Mouse (Mus musculus) heart, adult 9 months (tissue): ENCODE measurements around the gene Col4a2.
A peak's percentile ranks its signal among the peaks of the same experiment; 100 is the strongest.

Experiments
- DNase-seq, 2 experiments: peaks; one replicate each; pipeline ENCODE4 v3.0.0; 2022; ENCODE audit warnings: low spot score in 2 of 2

Gene Col4a2

DNA sequence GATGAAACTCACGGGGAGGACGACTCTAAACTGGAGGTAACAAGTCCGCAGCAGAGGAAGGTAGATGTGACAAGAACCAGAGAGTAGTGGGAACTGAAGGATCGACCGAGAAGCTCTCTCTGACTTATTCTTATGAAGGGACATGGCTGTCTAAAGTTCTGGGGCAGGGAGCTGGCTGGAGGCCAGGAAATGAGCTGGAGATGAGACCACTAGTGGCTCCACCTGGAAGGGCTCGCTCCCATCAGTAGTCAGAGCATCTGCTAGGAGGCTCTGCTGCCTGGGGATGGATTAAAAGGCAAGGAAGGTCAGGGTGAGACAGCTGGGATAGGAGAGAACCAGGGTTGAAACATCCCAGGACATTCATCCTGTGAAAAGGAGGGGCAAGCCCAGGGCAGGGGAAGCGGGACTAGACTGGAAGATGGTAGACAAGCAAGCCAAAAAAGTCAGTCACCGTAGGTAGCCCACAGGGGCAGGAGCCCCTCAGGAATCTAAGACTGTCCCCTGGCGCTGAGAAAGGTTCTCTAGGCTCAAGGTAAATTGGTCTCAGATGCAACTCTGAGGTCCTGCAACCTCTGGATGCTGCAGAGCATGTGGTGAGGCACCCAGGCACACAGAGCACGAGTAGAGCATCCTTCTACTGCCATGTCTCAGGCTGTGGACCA lies 16.2 kb upstream of the Col4a2 start:
- DNase-seq: no peak

DNA sequence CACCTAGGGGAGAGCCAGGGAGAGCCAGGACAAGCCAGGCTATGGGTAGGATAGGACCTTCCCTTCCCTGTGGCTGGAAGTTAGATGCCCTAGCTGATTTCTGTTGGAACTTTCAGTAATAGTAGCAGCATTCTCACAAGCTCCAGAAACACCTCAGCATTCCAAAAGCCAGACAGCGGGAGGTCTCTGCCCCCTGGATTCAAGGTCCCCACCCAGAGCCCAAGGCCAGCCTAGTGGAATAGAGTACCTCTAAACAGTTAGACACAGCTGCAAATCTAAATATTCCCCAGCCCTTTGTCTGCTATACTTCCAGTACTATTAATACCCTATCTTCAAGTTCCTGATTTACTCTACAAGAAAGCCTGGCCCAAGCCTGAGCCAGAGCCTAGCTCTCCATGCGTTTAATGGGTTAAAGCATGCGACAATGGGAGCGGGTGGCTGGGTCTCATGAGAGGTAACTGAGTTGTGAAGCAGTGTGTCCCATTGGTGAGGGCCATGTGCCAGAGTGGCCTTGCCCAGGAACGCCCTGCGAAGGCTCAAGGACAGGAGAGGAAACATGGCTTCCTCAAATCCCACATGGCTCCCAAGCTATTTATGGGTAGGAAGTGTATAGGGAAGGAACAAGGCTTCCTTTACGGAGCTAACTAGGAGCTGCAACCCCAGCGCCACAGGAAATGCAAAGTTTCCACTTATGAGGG lies 15.3 kb upstream of the Col4a2 start:
- peak; percentile 80 to 91 for DNase-seq

DNA sequence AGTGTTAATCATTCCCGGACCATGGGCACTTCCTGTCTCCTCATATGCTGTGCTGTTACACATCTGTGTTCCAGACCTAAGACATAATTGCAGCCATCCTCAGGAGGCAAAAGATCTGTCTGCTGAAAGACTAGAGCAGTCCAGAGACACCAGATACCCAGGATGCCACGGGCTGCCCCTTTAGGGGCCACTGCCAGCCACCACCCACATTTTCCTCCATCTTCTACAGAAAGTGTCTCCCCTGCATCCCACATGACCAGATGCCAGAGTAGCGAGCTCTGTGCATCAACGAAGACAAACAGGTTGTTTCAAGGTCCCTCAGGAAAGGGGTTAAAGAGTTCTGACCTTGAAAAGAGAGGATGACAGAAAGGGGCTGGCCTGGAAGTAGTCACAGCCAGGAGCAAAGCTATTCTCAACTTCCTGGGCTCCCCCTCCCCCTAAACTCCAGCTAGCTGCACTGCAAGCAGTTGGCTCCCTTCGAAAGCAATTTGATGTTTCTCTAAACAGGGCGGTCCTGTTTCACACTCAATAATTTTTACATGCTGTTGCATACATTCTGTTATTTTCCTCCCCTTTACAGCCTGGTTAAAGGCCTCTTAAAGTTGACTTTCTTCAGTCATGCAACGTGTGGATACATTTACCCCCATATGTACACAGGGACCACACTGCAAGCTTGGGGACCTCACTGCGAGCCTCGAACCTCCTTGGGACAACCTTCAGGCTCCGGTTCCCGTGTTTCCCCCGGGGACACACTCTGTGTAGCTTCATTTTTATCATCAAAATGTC lies 13.9 kb upstream of the Col4a2 start:
- DNase-seq: no peak

DNA sequence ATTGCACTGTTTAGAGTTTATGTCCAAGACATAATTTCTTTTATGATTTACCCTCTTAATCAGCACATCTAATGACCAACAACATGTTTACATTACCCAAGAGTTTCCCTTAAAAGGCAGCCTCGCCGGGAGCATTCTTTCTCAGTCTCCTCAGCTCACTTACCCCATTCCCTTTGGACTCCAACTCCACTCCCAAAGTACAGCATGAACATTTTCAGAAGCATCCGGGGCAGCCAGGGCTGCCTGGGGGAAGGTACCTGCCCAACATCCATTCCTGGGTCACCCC lies 13.3 kb upstream of the Col4a2 start:
- DNase-seq: no peak

DNA sequence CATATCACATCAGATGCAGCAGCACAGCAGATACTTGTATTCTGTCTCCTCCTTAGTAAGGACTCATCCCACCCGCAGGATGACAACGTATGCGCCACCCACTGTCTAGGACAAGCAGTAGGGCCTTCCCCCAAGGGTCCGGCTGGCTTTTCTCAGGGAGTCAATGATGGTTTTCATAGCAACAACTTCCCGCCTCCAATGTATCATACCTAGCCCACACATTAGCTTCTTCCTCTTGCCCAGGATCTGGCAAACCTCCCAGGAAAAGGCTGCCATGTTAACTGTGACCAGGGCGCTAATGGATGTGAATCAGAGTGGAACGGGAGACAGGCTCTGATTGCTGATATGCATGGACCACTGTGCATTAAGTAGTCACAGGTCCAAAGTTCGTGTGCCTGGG lies 12.2 kb upstream of the Col4a2 start:
- no peak for DNase-seq

DNA sequence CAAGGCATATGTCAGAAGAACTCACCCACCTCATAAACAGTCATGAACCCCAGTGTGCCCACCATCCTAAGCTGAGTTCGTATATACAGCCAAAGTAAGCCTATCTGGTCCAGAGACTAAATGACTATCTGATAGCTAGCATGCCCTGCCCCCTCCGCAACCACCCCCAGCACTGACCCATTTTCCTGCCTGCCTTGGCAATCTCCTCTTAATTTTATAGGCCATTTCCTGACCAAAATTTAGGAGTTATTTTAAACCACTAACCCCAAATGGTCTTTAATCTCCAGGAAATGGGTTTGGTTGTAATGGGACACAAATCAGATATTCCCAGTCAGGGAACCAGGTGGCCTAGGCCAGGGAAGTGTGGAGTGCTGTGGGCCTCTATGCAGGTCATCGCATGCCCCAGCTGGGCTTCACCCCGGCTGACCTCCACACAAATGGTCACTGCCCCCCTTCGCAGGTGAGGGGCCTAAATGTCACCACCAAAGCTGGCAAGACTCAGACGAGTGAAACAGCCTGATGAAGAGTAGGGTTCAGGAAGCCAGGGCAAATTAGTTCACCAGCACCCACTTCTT lies 8.5 kb upstream of the Col4a2 start:
- no peak for DNase-seq

DNA sequence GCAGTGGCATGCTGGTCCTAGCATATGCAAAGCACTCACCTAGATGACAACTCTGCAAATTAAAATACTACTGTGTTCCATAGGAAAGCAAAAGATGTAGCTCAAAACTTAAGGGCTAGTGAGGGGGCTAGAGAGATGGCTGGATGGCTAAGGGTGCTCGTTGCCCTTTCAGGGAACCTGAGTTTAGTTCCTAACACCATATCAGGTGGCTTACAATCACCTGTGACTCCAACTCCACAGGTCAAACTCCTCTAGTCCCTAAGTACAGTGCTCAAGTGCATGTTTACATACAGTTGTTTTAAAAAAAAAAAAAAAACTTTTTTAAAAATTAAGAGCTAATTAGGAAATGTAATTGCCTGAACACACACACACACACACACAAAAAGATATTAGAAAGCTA lies 7.1 kb upstream of the Col4a2 start:
- no peak for DNase-seq

DNA sequence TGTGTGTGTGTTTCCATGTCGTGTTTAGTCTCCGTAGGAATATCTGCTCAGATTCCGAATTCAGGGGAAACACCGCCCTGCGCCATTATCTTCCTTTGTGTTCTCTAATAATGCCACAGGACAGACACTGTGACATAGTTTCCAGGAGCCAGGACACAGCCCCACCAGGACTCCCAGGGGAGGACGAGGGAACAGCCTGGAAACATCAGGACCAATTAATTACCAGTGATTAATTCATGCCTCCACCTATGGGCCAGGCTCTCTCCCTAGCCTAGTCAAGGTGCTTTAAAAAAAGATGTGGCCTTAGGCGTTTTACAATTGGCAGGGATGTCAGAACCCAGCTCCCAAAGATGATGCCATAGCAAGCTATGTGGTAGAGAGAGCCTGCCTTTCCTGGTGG lies 5.2 kb upstream of the Col4a2 start:
- DNase-seq: peak in 1 of 2 experiments; percentile 29

DNA sequence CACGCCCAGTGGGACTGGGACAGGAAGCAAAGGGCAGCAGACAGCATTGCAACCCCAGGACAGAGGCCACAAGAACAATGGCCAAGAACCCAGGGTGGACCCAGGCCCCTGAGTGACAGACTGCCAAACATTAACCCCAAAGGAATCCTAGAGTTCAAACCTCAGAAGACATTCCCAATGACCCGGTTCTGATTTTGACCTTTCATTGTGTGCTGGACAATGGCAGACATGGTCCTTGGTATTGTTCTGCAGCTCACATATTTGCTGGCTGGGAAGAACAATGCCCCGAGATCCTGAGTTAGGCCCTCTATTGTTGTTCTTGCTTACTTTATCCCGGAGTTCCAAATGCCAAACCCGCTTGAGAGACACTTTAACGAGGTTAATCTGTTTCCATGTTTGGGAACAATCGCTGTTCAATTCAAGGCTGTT lies 4.0 kb upstream of the Col4a2 start:
- peak in 1 of 2 experiments; percentile 56 for DNase-seq

DNA sequence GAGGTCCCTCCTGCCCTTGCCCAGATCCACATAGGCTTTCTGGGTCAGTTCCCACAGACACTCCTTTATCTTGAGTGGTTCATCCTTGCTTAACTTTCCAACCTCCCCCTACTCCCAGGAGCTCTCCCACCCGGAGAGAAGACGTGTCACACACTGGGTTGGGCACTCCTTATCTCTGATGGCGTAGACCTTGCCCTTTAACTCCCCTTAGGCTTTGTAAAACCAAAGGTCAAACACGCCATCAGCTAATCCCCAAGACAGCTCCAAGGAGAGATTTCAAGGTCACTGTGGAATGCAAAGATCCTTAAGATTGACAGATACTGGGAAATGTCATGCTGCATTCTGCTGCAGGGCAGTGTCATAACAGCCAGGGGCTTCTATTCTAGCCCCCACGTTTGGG lies 3.4 kb upstream of the Col4a2 start:
- no peak for DNase-seq

DNA sequence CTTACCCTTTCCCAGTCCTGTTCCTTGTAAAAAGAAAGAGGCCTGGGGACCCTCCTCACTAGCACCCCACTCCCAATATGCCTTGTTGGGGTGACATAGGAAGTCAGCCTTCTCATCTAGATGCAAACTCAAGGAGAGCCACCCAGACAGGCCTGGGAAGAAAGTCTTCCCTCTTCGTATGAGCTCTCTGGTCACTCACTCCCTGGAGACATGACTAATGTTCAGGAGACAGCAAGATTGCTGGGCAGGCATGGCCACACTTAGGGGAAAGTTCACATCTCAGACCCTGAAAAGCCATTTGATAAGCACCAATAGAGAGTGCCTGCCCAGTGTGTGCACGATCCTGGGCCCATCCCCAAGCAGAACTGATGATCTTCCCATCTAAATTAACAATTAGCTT lies 2.6 kb upstream of the Col4a2 start:
- no peak for DNase-seq

DNA sequence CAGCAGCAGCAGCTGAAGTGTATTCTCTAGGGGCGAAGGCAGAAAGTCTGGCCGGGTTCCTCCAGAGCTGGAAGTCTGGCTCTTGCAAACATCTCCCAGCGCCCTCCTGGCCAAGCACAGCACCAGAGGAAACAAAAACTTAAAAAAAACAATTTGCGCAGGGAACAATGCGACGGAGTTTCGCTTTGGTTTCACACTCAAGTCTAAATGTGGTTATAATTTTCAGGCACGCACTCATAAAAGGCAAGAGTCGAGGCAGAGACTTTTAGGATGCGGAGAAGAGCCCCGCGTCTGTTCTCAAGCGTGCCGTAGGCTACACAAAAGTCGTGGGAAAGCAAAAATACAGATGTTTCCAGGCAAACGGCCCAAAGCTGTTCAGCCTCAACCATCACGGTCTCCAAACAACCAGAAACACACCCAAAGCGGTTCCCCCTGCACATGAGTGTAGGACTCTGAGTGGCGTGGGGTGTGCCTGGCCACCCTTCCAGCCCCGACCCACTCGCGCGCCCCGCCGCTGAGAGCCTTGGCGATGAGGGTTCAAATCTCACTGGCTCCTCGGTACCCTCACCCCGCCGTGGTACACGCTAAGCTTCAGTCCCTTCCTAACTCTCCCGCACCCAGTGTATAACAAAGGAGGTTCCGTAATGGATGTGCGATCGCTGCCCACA lies 790 bp upstream of the Col4a2 start:
- DNase-seq: peak; percentile 78 to 85

DNA sequence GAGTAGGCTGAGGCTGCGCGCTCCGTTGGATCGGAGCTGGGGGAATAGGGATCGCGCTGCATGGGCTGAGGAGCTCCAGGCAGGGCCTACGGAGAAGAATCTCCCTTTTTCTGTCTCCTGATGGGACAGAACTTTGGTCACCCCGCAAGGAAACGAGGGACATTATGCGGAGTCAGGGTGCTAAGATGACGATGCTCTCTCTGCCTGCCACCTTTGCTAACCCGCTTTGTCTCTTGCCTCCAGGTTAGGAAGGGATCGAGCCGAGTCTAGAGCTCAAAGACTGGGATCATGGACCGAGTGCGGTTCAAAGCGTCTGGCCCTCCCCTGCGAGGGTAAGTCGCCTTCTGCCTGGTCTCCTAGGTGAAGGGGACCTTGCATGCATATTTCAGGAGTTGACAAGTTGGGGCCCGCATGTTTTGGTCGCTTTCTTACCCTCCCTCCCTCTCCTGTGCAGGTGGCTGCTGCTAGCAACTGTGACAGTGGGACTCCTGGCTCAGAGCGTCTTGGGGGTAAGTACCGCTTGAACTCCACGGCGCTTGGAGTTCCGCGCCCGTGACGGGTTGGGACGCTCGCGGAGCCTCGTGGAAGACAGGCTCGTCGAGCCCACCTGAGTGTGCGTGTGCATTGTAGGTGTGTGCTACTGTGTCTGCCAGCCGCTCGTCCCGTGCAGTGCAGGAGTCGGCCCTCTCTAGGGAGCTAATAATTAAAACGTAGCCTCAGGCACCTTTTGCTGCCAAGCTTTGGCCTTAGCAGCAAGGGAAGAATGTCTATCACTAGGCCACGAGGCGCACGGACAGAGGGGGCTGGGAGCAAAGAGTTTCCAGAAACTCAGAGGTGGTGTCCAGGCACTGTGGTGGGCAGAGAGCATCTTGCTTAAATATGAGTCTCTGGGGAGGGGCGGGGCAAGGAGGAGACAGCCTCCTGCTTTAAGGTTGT lies 839 bp downstream of the Col4a2 start:
- DNase-seq: peak; percentile 42 to 55

DNA sequence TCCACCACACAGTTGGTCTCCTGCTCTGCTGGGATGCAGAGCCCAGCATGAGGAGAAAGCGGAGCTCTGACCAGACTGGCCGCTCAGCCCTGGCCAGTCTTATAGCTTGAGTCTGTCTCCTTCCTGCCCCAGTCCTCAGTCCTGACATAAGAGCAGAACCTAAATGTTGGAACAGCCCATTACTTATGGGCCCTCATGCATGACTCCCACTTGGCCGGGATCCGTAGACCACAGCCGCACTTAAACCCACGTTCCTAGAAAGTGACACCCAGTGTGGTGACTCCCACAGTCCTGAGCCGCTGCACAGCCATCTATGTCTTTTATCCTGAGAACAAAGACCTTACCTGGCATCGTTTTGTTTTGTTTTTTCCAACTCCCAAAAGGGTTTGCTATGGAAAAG lies 2.0 kb downstream of the Col4a2 start:
- DNase-seq: no peak

DNA sequence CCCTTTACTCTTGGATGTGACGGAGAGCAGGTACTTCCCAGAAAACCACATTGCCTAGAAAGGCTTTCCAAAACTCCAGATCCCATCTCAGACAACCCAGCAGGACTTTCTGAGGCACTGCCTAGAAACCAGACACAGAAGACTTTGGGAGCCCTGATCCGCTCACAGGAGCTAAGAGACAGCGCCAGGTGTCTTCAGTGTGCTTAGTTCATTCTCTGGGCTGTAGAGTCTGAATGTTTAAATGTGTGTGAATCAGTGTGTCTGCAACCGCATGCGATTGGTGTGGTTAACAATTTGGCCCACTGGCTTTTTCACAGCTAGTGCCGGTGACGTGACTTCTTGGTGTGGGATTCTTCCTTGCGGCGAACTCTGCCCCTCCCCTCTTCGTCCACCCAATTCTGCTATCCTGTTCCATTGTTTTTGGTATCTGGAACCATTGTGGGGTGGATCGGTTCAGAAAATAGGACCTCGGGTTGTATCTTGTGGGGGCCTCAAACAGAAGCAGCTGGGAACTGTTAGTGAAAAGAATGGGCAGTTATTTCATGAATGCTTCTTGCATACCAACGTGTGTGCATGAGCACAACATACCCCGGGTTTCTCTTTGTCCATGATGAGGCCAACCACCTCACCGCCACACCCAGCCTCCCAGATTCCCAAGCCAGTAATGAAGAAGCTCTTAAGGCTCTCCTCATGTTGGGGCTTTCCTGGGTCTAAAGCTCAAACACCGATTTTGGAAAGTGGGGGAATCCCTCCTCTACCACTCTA lies 2.8 kb downstream of the Col4a2 start:
- no peak for DNase-seq

DNA sequence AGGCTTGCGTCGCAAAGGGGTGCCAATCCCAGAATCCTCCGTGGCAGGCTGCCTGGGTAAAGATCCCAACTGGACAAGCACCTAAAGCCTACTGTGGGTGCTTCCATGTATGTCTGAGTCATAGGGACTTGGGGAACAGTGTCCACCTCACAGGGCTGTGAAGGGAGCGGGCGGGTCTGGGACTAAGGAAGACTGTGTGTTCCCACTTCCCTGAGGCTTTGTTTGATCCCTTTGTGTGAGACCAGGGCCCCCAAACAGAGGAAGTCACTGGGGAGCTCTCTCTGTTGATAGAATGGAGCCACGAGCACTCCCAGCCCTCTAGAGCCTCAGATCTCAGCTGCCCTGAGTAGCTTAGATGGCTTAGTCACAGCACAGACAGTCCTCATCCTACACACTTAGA lies 3.5 kb downstream of the Col4a2 start:
- peak in 1 of 2 experiments; percentile 19 for DNase-seq

DNA sequence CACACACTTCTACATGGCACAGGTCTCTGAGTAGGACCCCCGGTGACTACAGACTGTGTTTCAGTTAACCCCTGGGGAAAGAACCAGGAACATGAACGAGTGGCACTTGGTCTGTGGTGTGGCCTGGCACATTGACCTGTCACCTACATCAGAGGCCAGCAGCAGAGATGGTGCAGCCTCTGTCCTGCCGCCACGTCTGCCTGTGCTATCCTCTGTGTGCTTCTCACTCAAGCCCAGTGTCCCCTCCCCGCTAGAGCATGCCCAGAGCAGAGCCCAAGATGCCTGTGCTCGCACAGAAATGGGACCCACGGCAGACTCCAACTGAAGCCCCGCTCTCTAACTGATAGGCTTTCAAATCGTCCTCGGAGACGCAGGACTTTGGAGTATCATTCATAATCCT lies 6.8 kb downstream of the Col4a2 start:
- DNase-seq: no peak

DNA sequence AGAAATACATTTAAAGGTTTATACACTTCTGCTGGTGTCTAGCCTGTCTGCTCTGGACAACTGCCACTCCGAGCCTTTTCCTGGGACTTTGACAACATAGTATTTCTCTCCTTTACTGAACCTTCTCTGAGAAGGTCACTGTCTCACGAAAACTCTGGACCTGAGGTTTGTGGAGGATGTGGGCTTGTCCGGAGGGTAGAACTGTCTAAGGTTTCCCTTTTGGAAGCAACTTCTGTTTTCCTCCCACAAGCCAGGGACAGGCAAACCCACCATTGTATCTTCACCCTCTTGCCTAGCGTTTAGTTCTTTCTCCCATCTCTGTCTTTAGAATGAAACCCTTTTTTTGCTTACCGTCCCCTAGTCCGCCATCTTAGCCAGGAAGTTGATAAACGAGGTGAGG lies 9.2 kb downstream of the Col4a2 start:
- no peak for DNase-seq

DNA sequence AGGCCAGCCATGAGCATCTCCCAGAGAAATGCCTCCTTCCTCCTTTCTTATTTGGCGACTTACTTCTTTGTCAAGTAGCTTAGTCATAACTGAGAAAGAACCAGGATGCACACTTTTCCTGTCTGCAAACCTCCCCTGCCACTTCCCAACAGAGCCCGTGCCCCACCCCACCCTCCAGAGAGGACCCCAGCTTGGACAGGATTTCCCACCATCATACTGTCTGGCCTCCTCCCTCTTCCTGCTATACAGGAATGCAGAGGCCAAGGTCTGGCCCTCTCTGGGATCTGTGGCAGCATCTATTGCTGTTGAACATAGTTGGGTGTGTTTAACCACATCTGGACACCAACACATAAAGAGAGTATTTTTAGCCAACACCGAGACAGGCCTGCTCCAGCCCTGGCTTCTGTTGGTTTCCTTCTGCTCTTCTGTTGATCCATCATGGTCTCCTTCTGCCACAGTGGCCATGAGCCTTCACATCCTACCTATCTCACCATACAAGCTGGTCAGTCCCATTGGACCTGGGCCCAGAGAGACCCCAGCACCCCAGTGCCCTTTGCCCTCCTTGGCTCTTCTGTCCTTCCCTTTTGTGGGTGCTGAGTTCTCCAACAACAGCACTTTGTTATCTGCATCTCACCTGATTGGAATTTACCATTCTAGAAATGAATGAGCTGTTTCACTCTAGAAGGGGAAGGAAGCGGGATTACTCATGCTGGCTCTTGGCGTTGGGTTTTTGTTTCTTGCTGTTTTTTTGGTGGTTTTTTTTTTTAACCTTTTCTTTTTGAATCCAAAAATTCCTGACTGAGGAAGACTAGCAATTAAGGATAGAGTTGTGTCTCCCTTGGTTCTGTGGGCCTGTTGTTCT lies 10.3 kb downstream of the Col4a2 start:
- DNase-seq: peak; percentile 46 to 71
